Mouse (Mus musculus) stomach, postnatal 0 days (tissue): ENCODE measurements at regions not wholly inside any gene's neighbourhood (a gene's known extent, or its start where the extent isn't known, plus 50 kb on each side); places are given as distances from the start of the nearest gene placed in this dataset.

Source experiments
- ATAC-seq: fragments of 200-750 bp; cut with Nextera tagmentation; 2 replicates; pipeline ENCODE4 v1.8.0; 2017; ENCODE audit not compliant: low FRiP score, low TSS enrichment
- DNase-seq: peaks from one replicate; pipeline ENCODE4 v3.0.0-alpha.2; 2016; ENCODE audit warnings: low spot score
- H3K27ac ChIP-seq: fragments of 300-500 bp; sonication (generic); replicated peaks from 2 replicates; pipeline ENCODE4 v1.5.1; 2014; ENCODE audit warnings: mild to moderate bottlenecking, control low read depth
- H3K27me3 ChIP-seq: fragments of 300-500 bp; sonication (generic); 2 replicates; pipeline ENCODE4 v1.6.1; 2014; ENCODE audit warnings: low read length; ENCODE audit not compliant: control insufficient read depth, insufficient read depth
- H3K36me3 ChIP-seq: fragments of 300-500 bp; sonication (generic); 2 replicates; pipeline ENCODE4 v1.6.1; 2014; ENCODE audit warnings: low read length, mixed read lengths; ENCODE audit not compliant: control insufficient read depth, insufficient read depth
- H3K4me1 ChIP-seq: fragments of 300-500 bp; sonication (generic); replicated peaks from 2 replicates; pipeline ENCODE4 v1.6.1; 2014; ENCODE audit warnings: antibody characterized with exemption; ENCODE audit not compliant: control insufficient read depth, insufficient read depth
- H3K4me2 ChIP-seq: fragments of 300-500 bp; sonication (generic); replicated peaks from 2 replicates; pipeline ENCODE4 v1.6.1; 2014; ENCODE audit warnings: low read depth, mild to moderate bottlenecking, control low read depth, moderate library complexity
- H3K4me3 ChIP-seq: fragments of 300-500 bp; sonication (generic); 2 replicates; pipeline ENCODE4 v1.5.1; 2014; ENCODE audit warnings: low read depth, low read length, control low read depth
- H3K9ac ChIP-seq: fragments of 300-500 bp; sonication (generic); 2 replicates; pipeline ENCODE4 v1.6.1; 2014; ENCODE audit warnings: mild to moderate bottlenecking, low read length, control low read depth, mixed read lengths
- H3K9me3 ChIP-seq: fragments of 300-500 bp; sonication (generic); 2 replicates; pipeline ENCODE4 v1.6.1; 2016; ENCODE audit warnings: low read length; ENCODE audit not compliant: control insufficient read depth
- CTCF ChIP-seq: IDR thresholded peaks from 2 replicates; pipeline ENCODE4 v1.5.1; 2016; ENCODE audit warnings: antibody characterized with exemption, low read depth, mild to moderate bottlenecking, moderate library complexity
- EP300 ChIP-seq: optimal IDR thresholded peaks from 2 replicates; pipeline ENCODE3; 2016; ENCODE audit warnings: antibody characterized with exemption
- WGBS: fragments of 180-500 bp; shearing (Covaris S2); extraction: QIAGEN DNeasy Blood & Tissue Kit; methylation state at CpG from one replicate; pipeline ENCODE4 v1.1.7; 2014; 5-methylcytosine and 5-hydroxymethylcytosine counted together

- no peaks in the 10 kb centered on the region for H3K27me3 ChIP-seq
- H3K9me3 ChIP-seq: no peaks in the 10 kb centered on the region
- no peak for DNase-seq
- no peak overlapping the region for H3K27ac ChIP-seq
- no peaks in the 10 kb centered on the region for H3K36me3 ChIP-seq
- WGBS: 79% methylated on average over 5 of the region's 5 CpGs
- H3K4me1 ChIP-seq: no peaks in the 10 kb centered on the region
- H3K4me3 ChIP-seq: no peak overlapping the region
- H3K4me2 ChIP-seq: no peak overlapping the region
- no peak overlapping the region for H3K9ac ChIP-seq
- no peak for TF ChIP-seq EP300
- TF ChIP-seq CTCF: peak; percentile 33; the same call in 1 of the 2 replicates
- no peak for ATAC-seq
These were observed 257.4 kb downstream of the Map2k4 start for GRCm38 (mm10) chr11:65530744-65531143.

GRCm38 (mm10) chr11:65505106-65505865, 235.5 kb upstream of the Myocd start:
- Histone ChIP-seq H3K4me3 (no peak overlapping the region), H3K4me1 (no peaks in the 10 kb centered on the region), H3K4me2 (no peak overlapping the region), H3K36me3 (no peaks in the 10 kb centered on the region), H3K9ac (no peak overlapping the region), H3K27me3 (no peaks in the 10 kb centered on the region), H3K27ac (no peak overlapping the region), H3K9me3 (no peaks in the 10 kb centered on the region)
- no peak for DNase-seq
- ATAC-seq: no peak
- WGBS: 76% methylated on average over 19 of the region's 19 CpGs
- no peak for TF ChIP-seq EP300
- TF ChIP-seq CTCF: no peak

GRCm38 (mm10) chr11:65497979-65498378, 228.2 kb upstream of the Myocd start:
- WGBS: 63% methylated on average over 2 of the region's 2 CpGs
- no peak for TF ChIP-seq CTCF
- no peak for TF ChIP-seq EP300
- H3K27me3 ChIP-seq: no peaks in the 10 kb centered on the region
- H3K4me2 ChIP-seq: no peak overlapping the region
- H3K4me1 ChIP-seq: no peaks in the 10 kb centered on the region
- H3K27ac ChIP-seq: no peak overlapping the region
- DNase-seq: no peak
- no peak overlapping the region for H3K4me3 ChIP-seq
- no peaks in the 10 kb centered on the region for H3K9me3 ChIP-seq
- ATAC-seq: no peak
- no peaks in the 10 kb centered on the region for H3K36me3 ChIP-seq
- no peak overlapping the region for H3K9ac ChIP-seq

GRCm38 (mm10) chr11:65497415-65497814, 227.6 kb upstream of the Myocd start:
- H3K4me1 ChIP-seq: no peaks in the 10 kb centered on the region
- DNase-seq: no peak
- no peak for TF ChIP-seq CTCF
- TF ChIP-seq EP300: no peak
- H3K4me3 ChIP-seq: no peak overlapping the region
- no peaks in the 10 kb centered on the region for H3K36me3 ChIP-seq
- H3K9me3 ChIP-seq: no peaks in the 10 kb centered on the region
- no peaks in the 10 kb centered on the region for H3K27me3 ChIP-seq
- no peak overlapping the region for H3K9ac ChIP-seq
- WGBS: 86% methylated on average over 6 of the region's 6 CpGs
- H3K27ac ChIP-seq: no peak overlapping the region
- ATAC-seq: no peak
- H3K4me2 ChIP-seq: no peak overlapping the region

- no peak overlapping the region for H3K4me2 ChIP-seq
- WGBS: 11% methylated on average over 11 of the region's 11 CpGs
These were observed 225.2 kb upstream of the Myocd start for GRCm38 (mm10) chr11:65495034-65495433.

GRCm38 (mm10) chr11:65490426-65490825, 220.6 kb upstream of the Myocd start:
- Histone ChIP-seq H3K27ac (no peak overlapping the region), H3K9me3 (no peaks in the 10 kb centered on the region), H3K4me1 (no peaks in the 10 kb centered on the region), H3K4me3 (no peak overlapping the region), H3K27me3 (no peaks in the 10 kb centered on the region), H3K9ac (no peak overlapping the region), H3K36me3 (no peaks in the 10 kb centered on the region), H3K4me2 (no peak overlapping the region)
- DNase-seq: no peak
- no peak for ATAC-seq
- 83% methylated on average over 3 of the region's 3 CpGs for WGBS
- TF ChIP-seq CTCF: no peak
- TF ChIP-seq EP300: no peak

More at GRCm38 (mm10) chr11:65495034-65495433, 225.2 kb upstream of the Myocd start:
- no peaks in the 10 kb centered on the region for H3K36me3 ChIP-seq
- no peak overlapping the region for H3K9ac ChIP-seq
- no peak overlapping the region for H3K27ac ChIP-seq
- no peak overlapping the region for H3K4me3 ChIP-seq
- no peak for ATAC-seq
- no peaks in the 10 kb centered on the region for H3K4me1 ChIP-seq
- no peak for TF ChIP-seq EP300
- TF ChIP-seq CTCF: peak; percentile 43
- no peaks in the 10 kb centered on the region for H3K27me3 ChIP-seq
- peak; percentile 15 for DNase-seq
- H3K9me3 ChIP-seq: no peaks in the 10 kb centered on the region
